Mouse (Mus musculus): Measurements from ENCODE around the gene Itgb4. TPM values are rescaled to one million over a fixed set of nuclear protein-coding genes. Genes with fewer than 3 reads are reported as not detected.

Gene Itgb4
- polyA plus RNA-seq, 1 experiment = 0.44 TPM

- Histone ChIP-seq H3K4me3 (ENCODE audit: control insufficient read depth, low read depth, low read length) (no peak overlapping the region), H3K27me3 (ENCODE audit: control insufficient read depth, insufficient read depth, low read length) (no peaks in the 10 kb centered on the region), H3K36me3 (ENCODE audit: control insufficient read depth, insufficient read depth, low read length) (peaks cover 2% of the 10 kb centered on the region; the same call in 1 of the 2 replicates), H3K4me1 (ENCODE audit: control insufficient read depth, insufficient read depth, low read length) (peaks cover 2% of the 10 kb centered on the region; the same call in 1 of the 2 replicates), H3K27ac (ENCODE audit: control insufficient read depth, insufficient read depth, low read depth, low read length) (no peak overlapping the region)
- TF ChIP-seq CTCF (IDR thresholded peaks at IDR 0.05; ENCODE audit: control insufficient read depth, insufficient read depth, insufficient replicate concordance, low read depth, low read length) (no peak), POLR2A (IDR thresholded peaks at IDR 0.05; ENCODE audit: control insufficient read depth, low read depth, low read length) (no peak)
Observed at GRCm38 (mm10) chr11:115939690-115940329, 34.7 kb upstream of the Itgb4 start.

- no peaks in the 10 kb centered on the region for H3K4me1 ChIP-seq (ENCODE audit: control insufficient read depth, insufficient read depth, low read length)
- TF ChIP-seq POLR2A (IDR thresholded peaks at IDR 0.05; ENCODE audit: control insufficient read depth, low read depth, low read length) = no peak
- no peak for TF ChIP-seq CTCF (IDR thresholded peaks at IDR 0.05; ENCODE audit: control insufficient read depth, insufficient read depth, insufficient replicate concordance, low read depth, low read length)
- H3K36me3 ChIP-seq (ENCODE audit: control insufficient read depth, insufficient read depth, low read length) = peaks cover 2% of the 10 kb centered on the region; the same call in 1 of the 2 replicates
- H3K27ac ChIP-seq (ENCODE audit: control insufficient read depth, insufficient read depth, low read depth, low read length) = no peak overlapping the region
- no peak overlapping the region for H3K4me3 ChIP-seq (ENCODE audit: control insufficient read depth, low read depth, low read length)
- H3K27me3 ChIP-seq (ENCODE audit: control insufficient read depth, insufficient read depth, low read length) = no peaks in the 10 kb centered on the region
Observed at GRCm38 (mm10) chr11:115941980-115942379, 32.5 kb upstream of the Itgb4 start.

GRCm38 (mm10) chr11:115945247-115945646 is 29.3 kb upstream of the Itgb4 start:
- Histone ChIP-seq H3K27ac (ENCODE audit: control insufficient read depth, insufficient read depth, low read depth, low read length) (no peak overlapping the region), H3K4me3 (ENCODE audit: control insufficient read depth, low read depth, low read length) (no peak overlapping the region), H3K4me1 (ENCODE audit: control insufficient read depth, insufficient read depth, low read length) (no peaks in the 10 kb centered on the region), H3K27me3 (ENCODE audit: control insufficient read depth, insufficient read depth, low read length) (no peaks in the 10 kb centered on the region), H3K36me3 (ENCODE audit: control insufficient read depth, insufficient read depth, low read length) (no peaks in the 10 kb centered on the region)
- TF ChIP-seq POLR2A (IDR thresholded peaks at IDR 0.05; ENCODE audit: control insufficient read depth, low read depth, low read length) (no peak), CTCF (IDR thresholded peaks at IDR 0.05; ENCODE audit: control insufficient read depth, insufficient read depth, insufficient replicate concordance, low read depth, low read length) (no peak)

GRCm38 (mm10) chr11:115946221-115946828 is 28.2 kb upstream of the Itgb4 start:
- no peak overlapping the region for H3K27ac ChIP-seq (ENCODE audit: control insufficient read depth, insufficient read depth, low read depth, low read length)

GRCm38 (mm10) chr11:115948316-115948715 is 26.2 kb upstream of the Itgb4 start:
- no peaks in the 10 kb centered on the region for H3K4me1 ChIP-seq (ENCODE audit: control insufficient read depth, insufficient read depth, low read length)
- H3K4me3 ChIP-seq (ENCODE audit: control insufficient read depth, low read depth, low read length) = no peak overlapping the region
- no peaks in the 10 kb centered on the region for H3K27me3 ChIP-seq (ENCODE audit: control insufficient read depth, insufficient read depth, low read length)
- no peak for TF ChIP-seq POLR2A (IDR thresholded peaks at IDR 0.05; ENCODE audit: control insufficient read depth, low read depth, low read length)
- TF ChIP-seq CTCF (IDR thresholded peaks at IDR 0.05; ENCODE audit: control insufficient read depth, insufficient read depth, insufficient replicate concordance, low read depth, low read length) = no peak
- H3K27ac ChIP-seq (ENCODE audit: control insufficient read depth, insufficient read depth, low read depth, low read length) = no peak overlapping the region
- no peaks in the 10 kb centered on the region for H3K36me3 ChIP-seq (ENCODE audit: control insufficient read depth, insufficient read depth, low read length)

More at GRCm38 (mm10) chr11:115946221-115946828, 28.2 kb upstream of the Itgb4 start:
- Histone ChIP-seq H3K36me3 (ENCODE audit: control insufficient read depth, insufficient read depth, low read length) (no peaks in the 10 kb centered on the region), H3K27me3 (ENCODE audit: control insufficient read depth, insufficient read depth, low read length) (no peaks in the 10 kb centered on the region), H3K4me1 (ENCODE audit: control insufficient read depth, insufficient read depth, low read length) (no peaks in the 10 kb centered on the region), H3K4me3 (ENCODE audit: control insufficient read depth, low read depth, low read length) (no peak overlapping the region)
- TF ChIP-seq CTCF (IDR thresholded peaks at IDR 0.05; ENCODE audit: control insufficient read depth, insufficient read depth, insufficient replicate concordance, low read depth, low read length) (no peak), POLR2A (IDR thresholded peaks at IDR 0.05; ENCODE audit: control insufficient read depth, low read depth, low read length) (no peak)

- no peak overlapping the region for H3K4me3 ChIP-seq (ENCODE audit: control insufficient read depth, low read depth, low read length)
- TF ChIP-seq POLR2A (IDR thresholded peaks at IDR 0.05; ENCODE audit: control insufficient read depth, low read depth, low read length) (no peak), CTCF (IDR thresholded peaks at IDR 0.05; ENCODE audit: control insufficient read depth, insufficient read depth, insufficient replicate concordance, low read depth, low read length) (no peak)
- no peaks in the 10 kb centered on the region for H3K4me1 ChIP-seq (ENCODE audit: control insufficient read depth, insufficient read depth, low read length)
- H3K27me3 ChIP-seq (ENCODE audit: control insufficient read depth, insufficient read depth, low read length) = no peaks in the 10 kb centered on the region
- H3K27ac ChIP-seq (ENCODE audit: control insufficient read depth, insufficient read depth, low read depth, low read length) = no peak overlapping the region
- no peaks in the 10 kb centered on the region for H3K36me3 ChIP-seq (ENCODE audit: control insufficient read depth, insufficient read depth, low read length)
Observed at GRCm38 (mm10) chr11:115950719-115951118, 23.8 kb upstream of the Itgb4 start.

GRCm38 (mm10) chr11:115954712-115955111 is 19.8 kb upstream of the Itgb4 start:
- Histone ChIP-seq H3K36me3 (ENCODE audit: control insufficient read depth, insufficient read depth, low read length) (no peaks in the 10 kb centered on the region), H3K4me3 (ENCODE audit: control insufficient read depth, low read depth, low read length) (no peak overlapping the region), H3K4me1 (ENCODE audit: control insufficient read depth, insufficient read depth, low read length) (peaks cover 3% of the 10 kb centered on the region; the same call in 1 of the 2 replicates), H3K27me3 (ENCODE audit: control insufficient read depth, insufficient read depth, low read length) (no peaks in the 10 kb centered on the region), H3K27ac (ENCODE audit: control insufficient read depth, insufficient read depth, low read depth, low read length) (no peak overlapping the region)
- no peak for TF ChIP-seq POLR2A (IDR thresholded peaks at IDR 0.05; ENCODE audit: control insufficient read depth, low read depth, low read length)
- no peak for TF ChIP-seq CTCF (IDR thresholded peaks at IDR 0.05; ENCODE audit: control insufficient read depth, insufficient read depth, insufficient replicate concordance, low read depth, low read length)
